Mouse (Mus musculus) yolk sac, embryonic 10.5 days (tissue): Measurements from ENCODE around the gene Slc26a11.

Experiments used
- DNase-seq: peaks from one replicate; pipeline ENCODE4 v3.0.0-alpha.2; 2017; ENCODE audit warnings: low spot score

The Slc26a11 gene

DNA sequence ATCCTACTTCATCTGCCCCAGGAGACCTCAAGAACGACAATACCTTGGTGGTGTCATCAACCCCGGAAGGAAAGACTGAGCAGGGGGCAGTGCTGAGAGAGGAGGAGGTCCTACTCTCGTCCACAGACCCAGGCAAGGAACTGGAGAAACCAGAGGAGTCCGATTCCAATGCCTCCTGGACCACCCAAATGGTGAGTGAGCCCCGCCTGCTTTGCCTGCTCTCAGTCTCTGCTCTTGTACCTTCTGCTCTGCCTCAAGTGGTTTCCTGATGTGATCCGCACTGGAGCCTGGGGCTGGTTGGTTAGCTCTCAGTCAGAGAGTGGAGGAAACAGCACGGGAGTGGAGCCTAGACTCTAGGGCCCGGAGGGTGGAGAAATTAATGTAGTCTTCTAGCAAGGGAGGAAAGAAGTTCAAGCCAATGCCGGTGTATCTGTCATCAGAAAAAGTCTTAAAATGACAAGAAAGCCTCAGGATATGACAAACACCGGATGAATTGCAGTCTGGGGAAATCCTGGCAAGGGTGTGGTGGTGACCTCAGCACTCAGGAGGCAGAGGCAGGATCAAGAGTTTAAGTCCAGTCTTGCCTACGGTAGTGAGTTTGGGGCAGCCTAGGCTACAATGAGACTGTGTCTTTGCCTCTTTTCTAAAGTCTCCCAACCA, 47.3 kb downstream of the Slc26a11 start:
- no peak for DNase-seq

DNA sequence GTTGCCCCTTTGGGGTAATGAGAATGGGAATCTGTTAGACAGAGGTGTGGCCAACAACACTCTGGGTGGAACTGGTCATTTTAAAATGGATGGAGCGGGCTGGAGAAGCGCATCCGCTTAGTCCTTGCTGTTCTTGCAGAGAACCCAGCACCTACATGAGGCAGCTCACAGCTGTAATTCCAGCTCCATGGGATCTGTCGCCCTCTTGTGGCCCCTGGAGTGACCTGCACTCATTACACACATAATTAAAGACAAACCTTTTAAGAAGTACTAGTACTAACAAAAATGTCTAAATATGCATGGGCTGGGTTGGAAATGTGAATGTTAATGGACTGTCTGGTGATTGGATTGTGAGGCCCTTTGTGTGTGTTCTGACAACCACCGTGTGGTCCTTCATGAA, 49.3 kb downstream of the Slc26a11 start:
- DNase-seq = peak; percentile 21

DNA sequence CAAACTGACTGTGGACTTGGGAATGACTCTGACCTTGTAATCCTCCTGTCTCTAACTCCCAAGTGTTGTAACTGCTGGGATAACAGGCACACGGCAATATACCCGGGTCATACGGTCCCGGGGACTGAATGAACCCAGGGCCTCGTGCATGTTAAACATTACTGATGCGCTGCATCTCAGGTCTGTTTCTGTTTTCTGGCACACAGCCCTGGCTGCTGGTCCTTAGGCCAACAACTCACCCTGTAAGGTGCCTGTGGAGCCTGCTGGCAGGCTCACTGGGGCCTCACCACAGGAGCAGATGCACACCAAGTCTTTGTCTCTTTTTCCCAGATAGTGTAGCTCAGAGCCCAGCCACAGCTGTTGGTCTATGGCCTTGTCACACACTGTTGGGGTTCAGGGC, 52.0 kb downstream of the Slc26a11 start:
- DNase-seq = no peak

DNA sequence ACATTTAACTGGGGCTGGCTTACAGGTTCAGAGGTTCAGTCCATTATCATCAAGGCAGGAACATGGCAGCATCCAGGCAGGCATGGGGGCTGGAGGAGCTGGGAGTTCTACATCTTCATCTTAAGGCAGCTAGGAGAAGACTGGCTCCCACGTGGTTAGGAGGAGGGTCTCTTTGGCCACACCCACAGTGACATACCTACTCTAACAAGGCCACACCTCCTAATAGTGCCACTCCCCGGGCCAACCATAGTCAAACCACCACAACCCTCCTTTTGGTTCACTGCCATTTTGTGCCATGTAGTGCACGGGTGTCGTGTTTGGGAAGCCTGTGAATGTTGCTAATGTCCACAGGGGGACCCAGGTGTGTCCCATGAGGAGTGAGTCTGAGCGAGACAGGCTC, 52.6 kb downstream of the Slc26a11 start:
- DNase-seq = no peak

DNA sequence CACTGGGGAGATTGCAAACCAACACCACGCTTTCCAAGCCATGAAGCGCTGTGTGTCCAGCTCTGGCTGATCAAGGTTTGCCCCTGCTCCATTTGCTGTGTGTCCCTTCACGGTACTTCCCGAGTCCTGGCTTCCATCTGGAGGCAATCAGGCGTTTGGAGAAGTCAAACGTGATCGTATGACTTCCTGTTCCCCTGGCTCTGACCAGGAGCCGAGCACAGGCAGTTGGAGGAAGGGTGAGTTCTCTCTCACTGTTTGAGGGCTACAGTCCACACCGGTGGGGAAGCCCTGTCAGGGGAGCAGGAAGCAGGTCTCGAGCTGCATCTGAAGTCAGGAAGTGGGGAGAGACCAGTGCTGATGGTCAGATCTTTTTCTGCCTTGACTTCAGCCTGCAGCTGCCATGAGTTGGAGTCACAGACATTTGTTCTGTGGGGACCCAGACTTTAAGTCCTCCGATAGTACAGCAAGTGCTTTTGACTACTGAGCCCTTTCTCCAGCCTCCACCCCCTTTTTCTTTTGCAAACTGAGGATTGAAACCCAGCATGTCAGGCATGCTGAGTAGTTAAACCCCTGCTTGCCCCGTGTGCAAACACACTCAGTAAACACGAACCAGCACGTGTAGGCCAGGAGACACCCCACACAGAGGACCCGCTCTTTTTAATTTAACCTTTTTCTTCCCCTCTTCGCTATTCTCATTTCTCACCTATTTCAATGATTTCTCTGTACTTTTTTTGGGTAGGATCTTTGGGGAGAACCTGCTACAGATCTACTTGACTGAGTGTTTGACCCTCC, 64.2 kb downstream of the Slc26a11 start:
- DNase-seq = no peak

DNA sequence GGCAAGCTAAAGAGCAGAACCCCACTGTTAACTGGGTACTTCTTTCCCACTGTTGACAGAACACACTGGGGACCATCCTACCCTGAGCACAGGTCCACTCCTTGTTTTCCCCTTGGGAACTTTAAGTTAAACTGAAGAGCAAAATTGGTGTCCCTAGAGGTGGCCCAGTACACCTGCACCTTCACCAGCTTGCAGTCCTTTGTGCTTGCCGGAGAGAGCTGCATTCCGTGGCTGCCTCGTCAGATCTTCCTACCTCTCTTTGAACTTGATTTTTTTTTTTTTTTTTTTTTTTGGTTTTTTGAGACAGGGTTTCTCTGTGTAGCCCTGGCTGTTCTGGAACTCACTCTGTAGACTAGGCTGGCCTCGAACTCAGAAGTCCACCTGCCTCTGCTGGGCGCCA, 65.1 kb downstream of the Slc26a11 start:
- DNase-seq = no peak

DNA sequence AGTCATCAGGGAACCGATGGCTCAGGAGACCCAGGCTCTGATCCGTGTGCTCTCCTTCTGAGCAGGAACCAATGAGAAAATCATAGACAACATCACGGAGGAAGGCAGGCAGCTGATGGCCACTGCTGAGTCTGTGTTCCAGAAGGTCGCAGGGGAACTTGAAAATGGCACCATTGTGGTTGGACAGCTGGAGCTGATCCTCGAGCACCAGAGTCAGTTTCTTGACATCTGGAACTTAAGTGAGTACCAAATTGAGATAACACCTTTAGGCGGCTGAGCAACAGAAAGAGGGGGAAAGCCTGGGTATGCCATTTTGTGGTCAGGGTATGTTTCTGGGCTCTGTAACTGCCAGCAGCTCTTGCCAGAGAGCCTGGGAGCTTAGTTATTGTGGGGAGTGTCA, 72.1 kb downstream of the Slc26a11 start:
- DNase-seq = no peak

DNA sequence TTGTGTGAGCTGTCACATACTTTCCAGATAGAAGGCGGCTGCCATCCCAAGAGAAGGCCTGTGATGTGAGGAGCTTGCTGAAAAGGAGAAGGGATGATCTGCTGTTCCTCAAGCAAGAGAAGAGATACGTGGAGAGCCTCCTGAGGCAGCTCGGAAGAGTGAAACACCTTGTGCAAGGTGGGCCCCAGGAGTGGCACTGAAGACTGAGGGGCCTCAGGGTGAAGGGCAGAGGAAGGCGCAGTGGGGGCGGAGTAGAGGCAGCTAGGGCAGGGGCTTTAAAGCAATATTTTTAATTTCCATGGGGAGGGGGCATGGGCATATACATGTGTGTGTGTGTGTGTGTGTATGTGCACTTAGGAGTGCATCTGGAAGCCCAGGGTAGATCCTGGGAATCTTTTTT, 72.6 kb downstream of the Slc26a11 start:
- no peak for DNase-seq

DNA sequence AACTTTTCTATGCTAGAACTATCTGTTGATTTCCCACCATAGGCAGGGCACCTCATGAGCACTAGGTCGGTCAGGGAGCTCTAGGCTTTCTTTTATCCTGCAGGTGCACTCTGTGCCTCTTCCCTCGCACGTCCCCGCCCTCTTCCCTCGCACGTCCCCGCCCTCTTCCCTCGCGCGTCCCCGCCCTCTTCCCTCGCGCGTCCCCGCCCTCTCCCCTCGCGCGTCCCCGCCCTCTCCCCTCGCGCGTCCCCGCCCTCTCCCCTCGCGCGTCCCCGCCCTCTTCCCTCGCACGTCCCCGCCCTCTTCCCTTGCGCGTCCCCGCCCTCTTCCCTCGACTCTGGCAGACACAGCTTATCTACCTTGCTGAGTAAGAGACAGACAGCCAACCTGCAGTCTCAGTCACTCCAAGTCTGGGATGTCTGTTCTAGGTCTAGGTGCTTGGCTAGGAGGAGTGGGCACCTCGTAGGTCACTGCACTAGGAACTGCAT, 73.3 kb downstream of the Slc26a11 start:
- DNase-seq = peak; percentile 86
